Mouse (Mus musculus) heart, postnatal 14 days (tissue): ENCODE measurements around the gene Ms4a3. TPM values are rescaled to one million over a fixed set of nuclear protein-coding genes. Genes with fewer than 3 reads are reported as not detected.

ENCODE experiments used
- DNase-seq, 2 experiments: peaks; one replicate each; pipeline ENCODE4 v3.0.0; 2021 to 2022
- intact Hi-C: fragments of 180-260 bp; cut with DNase I; formaldehyde crosslinking; loops from one replicate; pipeline ENCODE4 v1.15.1; 2025
- total RNA-seq, 2 experiments: library from RNA; stranded (reverse); gene quantifications; 2 replicates each; pipeline ENCODE4 v1.2.3; 2021

The Ms4a3 gene
- total RNA-seq, 2 experiments from 2014 or later: not detected

DNA sequence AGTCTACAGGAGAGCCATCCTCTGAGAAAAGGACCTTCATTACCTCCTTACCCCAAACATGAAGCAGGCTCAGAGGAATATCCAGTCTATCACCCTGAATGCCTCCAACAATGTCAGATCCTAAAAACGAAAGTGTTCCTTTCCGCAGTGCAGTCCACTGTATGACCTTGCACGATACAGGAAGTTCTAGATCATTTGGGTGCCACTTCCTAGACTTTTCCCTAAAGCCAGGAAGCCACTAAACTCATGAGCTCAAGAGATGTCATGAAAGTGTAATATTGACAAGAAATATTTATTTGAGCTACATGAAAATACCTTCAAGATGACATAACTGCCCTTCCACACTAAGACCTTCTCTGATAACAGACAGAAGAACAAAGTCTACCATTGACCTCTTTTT is 39.3 kb downstream of the Ms4a3 start:
- intact Hi-C loops: loop anchor here (5.0 kb wide), 1 partner anchor 239 kb away; no protein-coding TSS in a partner anchor
- no peak for DNase-seq

DNA sequence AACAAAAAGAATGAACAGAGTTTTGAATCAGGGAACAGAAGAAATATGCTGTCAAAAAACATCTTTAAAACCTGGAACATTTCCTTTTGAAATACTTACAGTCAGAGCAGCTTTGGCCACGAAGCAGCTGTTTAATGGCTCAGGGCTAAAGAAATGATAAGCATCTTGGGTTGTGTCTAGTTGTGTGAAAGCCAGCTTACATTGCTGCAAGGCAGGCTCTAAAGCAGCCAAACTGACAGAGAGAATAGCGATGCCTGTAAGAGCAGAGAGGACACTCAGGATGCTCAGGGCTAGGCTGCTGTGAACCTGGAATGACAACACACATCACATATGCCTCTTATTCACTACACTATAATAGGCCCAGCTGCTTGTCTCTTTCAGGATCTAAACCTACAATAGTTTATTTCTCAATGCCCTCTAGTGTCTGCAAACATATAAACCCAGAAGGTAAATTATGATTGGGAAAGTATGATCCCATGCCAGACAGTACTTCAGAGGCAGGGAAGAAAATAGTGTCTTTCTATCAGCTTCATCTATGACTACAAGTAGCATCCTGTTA is 50.7 kb downstream of the Ms4a3 start:
- intact Hi-C loops: no loop called here
- no peak for DNase-seq

DNA sequence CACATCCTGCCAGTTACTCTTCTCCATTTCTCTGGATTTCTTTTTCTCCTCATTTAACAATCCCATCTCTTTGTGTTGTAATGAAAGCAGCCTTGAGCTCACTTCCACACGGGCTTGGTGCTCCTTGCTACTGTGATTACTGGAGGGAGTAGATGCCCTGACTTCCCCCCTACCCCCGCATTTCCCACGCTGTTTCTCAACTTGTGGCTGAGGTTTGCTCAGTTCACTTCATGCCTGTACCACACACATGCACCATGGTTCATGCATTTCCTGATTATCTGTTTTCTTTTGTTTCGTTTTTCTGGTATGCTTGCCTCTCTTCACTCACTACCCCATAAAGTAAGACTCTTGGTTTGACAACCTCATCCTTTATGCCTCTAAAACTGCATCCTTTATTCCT is 51.4 kb downstream of the Ms4a3 start:
- no peak for DNase-seq
- intact Hi-C loops: no loop called here

Other genes with a start within 250 kb of the Ms4a3 start
- under 1 TPM in 1 of 2 experiments, not detected in 1; 0.37 TPM for gene Ms4a4c, start 236.1 kb downstream of the Ms4a3 start, total RNA-seq
- 1 to 10 TPM in 1 of 2 experiments, under 1 TPM in 1; 0.41 to 1.2 TPM for gene Ms4a4b, start 197.3 kb downstream of the Ms4a3 start, total RNA-seq
- gene Ms4a6c, start 171.5 kb downstream of the Ms4a3 start, total RNA-seq: 10 to 100 TPM in 1 of 2 experiments, 1 to 10 TPM in 1; 8.3 to 11.2 TPM
- under 1 TPM in 1 of 2 experiments, not detected in 1; 0.22 TPM for gene Gm8369, start 154.9 kb downstream of the Ms4a3 start, total RNA-seq
- 1 to 10 TPM; 5.9 to 7.1 TPM for gene Ms4a6b, start 124.3 kb downstream of the Ms4a3 start, total RNA-seq
- gene Ms4a4d, start 104.0 kb downstream of the Ms4a3 start, total RNA-seq: 1 to 10 TPM; 4.0 to 6.4 TPM
- 1 to 10 TPM; 3.6 to 5.0 TPM for gene Ms4a6d, start 36.0 kb downstream of the Ms4a3 start, total RNA-seq
- gene Ms4a2, start 17.1 kb downstream of the Ms4a3 start, total RNA-seq: not detected
- not detected for gene Oosp2, start 19.7 kb upstream of the Ms4a3 start, total RNA-seq
- gene Oosp1, start 50.3 kb upstream of the Ms4a3 start, total RNA-seq: not detected
- not detected for gene Oosp3, start 56.2 kb upstream of the Ms4a3 start, total RNA-seq
- gene Gif, start 106.7 kb upstream of the Ms4a3 start, total RNA-seq: not detected
- gene Mrpl16, start 129.5 kb upstream of the Ms4a3 start, total RNA-seq: 100 to 1,000 TPM in 1 of 2 experiments, 10 to 100 TPM in 1; 90.2 to 101 TPM
- 1 to 10 TPM; 7.7 to 8.4 TPM for gene Stx3, start 178.6 kb upstream of the Ms4a3 start, total RNA-seq
- gene Olfr1417, start 198.4 kb upstream of the Ms4a3 start, total RNA-seq: not detected
- not detected for gene Olfr1418, start 220.2 kb upstream of the Ms4a3 start, total RNA-seq
- not detected for gene Olfr1419, start 234.3 kb upstream of the Ms4a3 start, total RNA-seq
- not detected for gene Olfr1420, start 245.7 kb upstream of the Ms4a3 start, total RNA-seq